Mouse (Mus musculus): ENCODE measurements at regions not wholly inside any gene's neighbourhood (a gene's known extent, or its start where the extent isn't known, plus 50 kb on each side); places are given as distances from the start of the nearest gene placed in this dataset.

GRCm38 (mm10) chr5:90030737-90031136 lies 147.6 kb upstream of the Adamts3 start:
- DNase-seq (ENCODE audit: low read depth, low spot score) = no peak

- DNase-seq (ENCODE audit: low read depth, low spot score) = no peak
Measured at GRCm38 (mm10) chr5:90029751-90030150, 146.6 kb upstream of the Adamts3 start.

GRCm38 (mm10) chr5:90026835-90027753 lies 144.0 kb upstream of the Adamts3 start:
- no peak for DNase-seq (ENCODE audit: low read depth, low spot score)

- DNase-seq (ENCODE audit: low read depth, low spot score) = no peak
Measured at GRCm38 (mm10) chr5:90021447-90021846, 138.3 kb upstream of the Adamts3 start.

GRCm38 (mm10) chr5:90000758-90001157 lies 117.6 kb upstream of the Adamts3 start:
- no peak for DNase-seq (ENCODE audit: low read depth, low spot score)

- DNase-seq (ENCODE audit: low read depth, low spot score) = no peak
Measured at GRCm38 (mm10) chr5:89991568-89991967, 108.4 kb upstream of the Adamts3 start.

GRCm38 (mm10) chr5:89981627-89982026 lies 98.5 kb upstream of the Adamts3 start:
- no peak for DNase-seq (ENCODE audit: low read depth, low spot score)

GRCm38 (mm10) chr5:89980204-89980603 lies 97.1 kb upstream of the Adamts3 start:
- no peak for DNase-seq (ENCODE audit: low read depth, low spot score)

GRCm38 (mm10) chr5:89952611-89953010 lies 69.5 kb upstream of the Adamts3 start:
- DNase-seq (ENCODE audit: low read depth, low spot score) = no peak

- DNase-seq (ENCODE audit: low read depth, low spot score) = no peak
Measured at GRCm38 (mm10) chr5:89945660-89945925, 62.5 kb upstream of the Adamts3 start.

- DNase-seq (ENCODE audit: low read depth, low spot score) = no peak
Measured at GRCm38 (mm10) chr5:89944855-89945659, 61.9 kb upstream of the Adamts3 start.

GRCm38 (mm10) chr5:89943276-89944127 lies 60.4 kb upstream of the Adamts3 start:
- no peak for DNase-seq (ENCODE audit: low read depth, low spot score)

- no peak for DNase-seq (ENCODE audit: low read depth, low spot score)
Measured at GRCm38 (mm10) chr5:89942244-89942643, 59.1 kb upstream of the Adamts3 start.

GRCm38 (mm10) chr5:89932999-89933398 lies 49.9 kb upstream of the Adamts3 start:
- DNase-seq (ENCODE audit: low read depth, low spot score) = no peak
